Mouse (Mus musculus): ENCODE measurements at regions not wholly inside any gene's neighbourhood (a gene's known extent, or its start where the extent isn't known, plus 50 kb on each side); places are given as distances from the start of the nearest gene placed in this dataset.

GRCm38 (mm10) chr12:82093317-82093716 lies 75.8 kb upstream of the Sipa1l1 start:
- DNase-seq (no peak), ATAC-seq (0 out of 2 replicates have a peak, but pooled peaks have one; percentile 12)
- Histone ChIP-seq H3K4me2 (ENCODE audit: low read depth) (no peak overlapping the region), H3K27ac (ENCODE audit: low read depth, low read length) (no peak overlapping the region), H3K27me3 (ENCODE audit: insufficient read depth, low read length) (no peaks in the 10 kb centered on the region), H3K9me3 (ENCODE audit: low read length) (no peaks in the 10 kb centered on the region), H3K9ac (0 out of 2 replicates have a peak overlapping the region, but pooled peaks have one; percentile 14), H3K4me3 (ENCODE audit: low read depth, low read length) (no peak overlapping the region), H3K36me3 (ENCODE audit: insufficient read depth) (no peaks in the 10 kb centered on the region), H3K4me1 (ENCODE audit: insufficient read depth) (peaks cover 11% of the 10 kb centered on the region; the same call in 1 of the 2 replicates)
- TF ChIP-seq CTCF (IDR thresholded peaks at IDR 0.05; ENCODE audit: low read depth): no peak
- 19% methylated on average over 7 of the region's 7 CpGs for WGBS

GRCm38 (mm10) chr12:82095396-82095795 lies 73.7 kb upstream of the Sipa1l1 start:
- no peak for TF ChIP-seq CTCF (IDR thresholded peaks at IDR 0.05; ENCODE audit: low read depth)
- H3K36me3 ChIP-seq (ENCODE audit: insufficient read depth): no peaks in the 10 kb centered on the region
- ATAC-seq (no peak), DNase-seq (no peak)
- no peak overlapping the region for H3K9ac ChIP-seq
- no peak overlapping the region for H3K27ac ChIP-seq (ENCODE audit: low read depth, low read length)
- no peak overlapping the region for H3K4me3 ChIP-seq (ENCODE audit: low read depth, low read length)
- 92% methylated on average over 1 of the region's 1 CpGs for WGBS
- H3K4me1 ChIP-seq (ENCODE audit: insufficient read depth): peaks cover 11% of the 10 kb centered on the region; the same call in 1 of the 2 replicates
- no peak overlapping the region for H3K4me2 ChIP-seq (ENCODE audit: low read depth)
- H3K9me3 ChIP-seq (ENCODE audit: low read length): no peaks in the 10 kb centered on the region
- H3K27me3 ChIP-seq (ENCODE audit: insufficient read depth, low read length): no peaks in the 10 kb centered on the region

- WGBS: 88% methylated on average over 6 of the region's 6 CpGs
- Histone ChIP-seq H3K4me1 (ENCODE audit: insufficient read depth) (peaks cover 11% of the 10 kb centered on the region; the same call in 1 of the 2 replicates), H3K4me3 (ENCODE audit: low read depth, low read length) (no peak overlapping the region), H3K27me3 (ENCODE audit: insufficient read depth, low read length) (no peaks in the 10 kb centered on the region), H3K4me2 (ENCODE audit: low read depth) (no peak overlapping the region), H3K9ac (no peak overlapping the region), H3K27ac (ENCODE audit: low read depth, low read length) (no peak overlapping the region), H3K36me3 (ENCODE audit: insufficient read depth) (no peaks in the 10 kb centered on the region), H3K9me3 (ENCODE audit: low read length) (no peaks in the 10 kb centered on the region)
- TF ChIP-seq CTCF (IDR thresholded peaks at IDR 0.05; ENCODE audit: low read depth): no peak
- DNase-seq (no peak), ATAC-seq (no peak)
Observed at GRCm38 (mm10) chr12:82097126-82097525, 72.0 kb upstream of the Sipa1l1 start.

- no peaks in the 10 kb centered on the region for H3K36me3 ChIP-seq (ENCODE audit: insufficient read depth)
- no peak overlapping the region for H3K9ac ChIP-seq
- no peak overlapping the region for H3K4me3 ChIP-seq (ENCODE audit: low read depth, low read length)
- WGBS: 92% methylated on average over 4 of the region's 4 CpGs
- no peaks in the 10 kb centered on the region for H3K9me3 ChIP-seq (ENCODE audit: low read length)
- H3K27ac ChIP-seq (ENCODE audit: low read depth, low read length): no peak overlapping the region
- H3K4me2 ChIP-seq (ENCODE audit: low read depth): no peak overlapping the region
- H3K27me3 ChIP-seq (ENCODE audit: insufficient read depth, low read length): no peaks in the 10 kb centered on the region
- DNase-seq (no peak), ATAC-seq (no peak)
- no peak for TF ChIP-seq CTCF (IDR thresholded peaks at IDR 0.05; ENCODE audit: low read depth)
- H3K4me1 ChIP-seq (ENCODE audit: insufficient read depth): peaks cover 11% of the 10 kb centered on the region; the same call in 1 of the 2 replicates
Observed at GRCm38 (mm10) chr12:82097620-82098019, 71.5 kb upstream of the Sipa1l1 start.

GRCm38 (mm10) chr12:82104211-82104610 lies 64.9 kb upstream of the Sipa1l1 start:
- Histone ChIP-seq H3K36me3 (ENCODE audit: insufficient read depth) (no peaks in the 10 kb centered on the region), H3K27me3 (ENCODE audit: insufficient read depth, low read length) (no peaks in the 10 kb centered on the region), H3K4me3 (ENCODE audit: low read depth, low read length) (no peak overlapping the region), H3K4me1 (ENCODE audit: insufficient read depth) (peaks cover 19% of the 10 kb centered on the region), H3K9ac (no peak overlapping the region), H3K9me3 (ENCODE audit: low read length) (no peaks in the 10 kb centered on the region), H3K27ac (ENCODE audit: low read depth, low read length) (peak overlapping the region; percentile 89), H3K4me2 (ENCODE audit: low read depth) (no peak overlapping the region)
- 33% methylated on average over 10 of the region's 10 CpGs for WGBS
- TF ChIP-seq CTCF (IDR thresholded peaks at IDR 0.05; ENCODE audit: low read depth): no peak
- peak; percentile 95 for ATAC-seq
- DNase-seq: peak; percentile 90

GRCm38 (mm10) chr12:82105184-82106031 lies 63.7 kb upstream of the Sipa1l1 start:
- Histone ChIP-seq H3K36me3 (ENCODE audit: insufficient read depth) (no peaks in the 10 kb centered on the region), H3K27me3 (ENCODE audit: insufficient read depth, low read length) (no peaks in the 10 kb centered on the region), H3K4me1 (ENCODE audit: insufficient read depth) (peaks cover 19% of the 10 kb centered on the region), H3K4me2 (ENCODE audit: low read depth) (no peak overlapping the region), H3K9ac (no peak overlapping the region), H3K27ac (ENCODE audit: low read depth, low read length) (peak overlapping the region; percentile 89), H3K4me3 (ENCODE audit: low read depth, low read length) (no peak overlapping the region), H3K9me3 (ENCODE audit: low read length) (no peaks in the 10 kb centered on the region)
- ATAC-seq: no peak
- TF ChIP-seq CTCF (IDR thresholded peaks at IDR 0.05; ENCODE audit: low read depth): no peak
- WGBS: 45% methylated on average over 17 of the region's 17 CpGs
- peak; percentile 62 for DNase-seq

- H3K36me3 ChIP-seq (ENCODE audit: insufficient read depth): no peaks in the 10 kb centered on the region
- no peak overlapping the region for H3K27ac ChIP-seq (ENCODE audit: low read depth, low read length)
- H3K4me1 ChIP-seq (ENCODE audit: insufficient read depth): no peaks in the 10 kb centered on the region
- no peak overlapping the region for H3K4me3 ChIP-seq (ENCODE audit: low read depth, low read length)
- no peak overlapping the region for H3K4me2 ChIP-seq (ENCODE audit: low read depth)
- TF ChIP-seq CTCF (IDR thresholded peaks at IDR 0.05; ENCODE audit: low read depth): no peak
- 75% methylated on average over 7 of the region's 7 CpGs for WGBS
- ATAC-seq (no peak), DNase-seq (no peak)
- no peak overlapping the region for H3K9ac ChIP-seq
- no peaks in the 10 kb centered on the region for H3K27me3 ChIP-seq (ENCODE audit: insufficient read depth, low read length)
- no peaks in the 10 kb centered on the region for H3K9me3 ChIP-seq (ENCODE audit: low read length)
Observed at GRCm38 (mm10) chr12:82115766-82116165, 53.4 kb upstream of the Sipa1l1 start.

Measured in forebrain, postnatal 0 days (tissue).